Mouse (Mus musculus): ENCODE results near the gene Pom121l2. TPM values are rescaled to one million over a fixed set of nuclear protein-coding genes. Genes with fewer than 3 reads are reported as not detected.

Gene Pom121l2
- polyA plus RNA-seq, 1 experiment from 2014 or later = 0.06 TPM

DNA sequence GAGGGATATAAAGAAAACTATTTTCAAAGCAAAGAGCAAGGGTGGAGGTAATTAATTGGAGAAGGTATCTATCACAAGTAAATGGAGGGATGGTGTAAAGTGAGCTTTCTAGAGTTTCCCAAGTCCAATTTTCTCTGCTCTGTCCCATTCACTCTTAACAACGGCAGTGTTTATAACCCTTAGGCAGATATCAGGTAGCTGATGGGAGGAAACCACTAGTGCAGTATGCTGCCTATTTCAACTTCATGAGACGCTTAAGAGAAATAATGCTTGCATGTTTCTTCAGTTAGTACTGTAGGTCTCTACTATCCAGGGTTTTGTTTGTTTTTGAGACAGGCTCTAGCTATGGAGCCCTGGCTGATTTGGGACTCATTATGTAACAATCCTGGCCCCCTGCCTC lies 56.4 kb downstream of the Pom121l2 start:
- Histone ChIP-seq H3K27ac (no peak overlapping the region), H3K9me3 (no peaks in the 10 kb centered on the region), H3K27me3 (replicated peaks) (no peaks in the 10 kb centered on the region), H3K9ac (no peak overlapping the region), H3K4me2 (replicated peaks) (no peak overlapping the region), H3K4me1 (replicated peaks) (0 out of 2 replicates have a peak, but pooled peaks cover 5% of the 10 kb centered on the region), H3K4me3 (replicated peaks) (no peak overlapping the region), H3K36me3 (no peaks in the 10 kb centered on the region)
- WGBS = 52% methylated on average over 2 of the region's 2 CpGs
- ATAC-seq = no peak

Other genes with a start within 250 kb of the Pom121l2 start
- 1.2 and 1.6 TPM in 2 replicates for gene Hist1h4j, start 246.1 kb upstream of the Pom121l2 start, polyA plus RNA-seq (2015; fragmentation: Nextera tagmentation; extraction: Ambion mirVana)
- 1.7 and 2.8 TPM in 2 replicates for gene Hist1h4k, start 230.7 kb upstream of the Pom121l2 start, polyA plus RNA-seq (2015; fragmentation: Nextera tagmentation; extraction: Ambion mirVana)
- gene Hist1h2ak, start 227.4 kb upstream of the Pom121l2 start, polyA plus RNA-seq (2015; fragmentation: Nextera tagmentation; extraction: Ambion mirVana) = 22.4 and 26.3 TPM in 2 replicates
- 3.0 and 5.9 TPM in 2 replicates for gene Hist1h2bn, start 227.1 kb upstream of the Pom121l2 start, polyA plus RNA-seq (2015; fragmentation: Nextera tagmentation; extraction: Ambion mirVana)
- gene Hist1h1b, start 200.6 kb upstream of the Pom121l2 start, polyA plus RNA-seq (2015; fragmentation: Nextera tagmentation; extraction: Ambion mirVana) = 19.8 and 25.0 TPM in 2 replicates
- gene Hist1h3i, start 197.8 kb upstream of the Pom121l2 start, polyA plus RNA-seq (2015; fragmentation: Nextera tagmentation; extraction: Ambion mirVana) = 89.5 and 101 TPM in 2 replicates
- gene Hist1h2an, start 194.0 kb upstream of the Pom121l2 start, polyA plus RNA-seq (2015; fragmentation: Nextera tagmentation; extraction: Ambion mirVana) = 2.4 and 4.7 TPM in 2 replicates
- gene Hist1h2bp, start 193.7 kb upstream of the Pom121l2 start, polyA plus RNA-seq (2015; fragmentation: Nextera tagmentation; extraction: Ambion mirVana) = 2.0 TPM in 2 replicates
- gene Hist1h2bq, start 171.0 kb upstream of the Pom121l2 start, polyA plus RNA-seq (2015; fragmentation: Nextera tagmentation; extraction: Ambion mirVana) = 14.5 and 16.7 TPM in 2 replicates
- 1.7 TPM in 1 of 2 replicates, not detected in the other for gene Hist1h2ao, start 170.7 kb upstream of the Pom121l2 start, polyA plus RNA-seq (2015; fragmentation: Nextera tagmentation; extraction: Ambion mirVana)
- not detected in 2 replicates for gene Hist1h4m, start 169.4 kb upstream of the Pom121l2 start, polyA plus RNA-seq (2015; fragmentation: Nextera tagmentation; extraction: Ambion mirVana)
- gene Hist1h4n, start 149.0 kb upstream of the Pom121l2 start, polyA plus RNA-seq (2015; fragmentation: Nextera tagmentation; extraction: Ambion mirVana) = 12.0 and 15.9 TPM in 2 replicates
- 2,704 and 3,243 TPM in 2 replicates for gene Hist1h2ap, start 147.7 kb upstream of the Pom121l2 start, polyA plus RNA-seq (2015; fragmentation: Nextera tagmentation; extraction: Ambion mirVana)
- 15.0 and 16.4 TPM in 2 replicates for gene Hist1h2br, start 147.5 kb upstream of the Pom121l2 start, polyA plus RNA-seq (2015; fragmentation: Nextera tagmentation; extraction: Ambion mirVana)
- gene Zfp184, start 36.1 kb upstream of the Pom121l2 start, polyA plus RNA-seq (2015; fragmentation: Nextera tagmentation; extraction: Ambion mirVana) = 6.2 and 7.5 TPM in 2 replicates
- 1.4 and 1.5 TPM in 2 replicates for gene Prss16, start 28.5 kb downstream of the Pom121l2 start, polyA plus RNA-seq (2015; fragmentation: Nextera tagmentation; extraction: Ambion mirVana)
- gene Hist1h2ah, start 54.4 kb downstream of the Pom121l2 start, polyA plus RNA-seq (2015; fragmentation: Nextera tagmentation; extraction: Ambion mirVana) = 3.0 and 7.8 TPM in 2 replicates
- gene Hist1h2bk, start 54.7 kb downstream of the Pom121l2 start, polyA plus RNA-seq (2015; fragmentation: Nextera tagmentation; extraction: Ambion mirVana) = 5.0 and 5.8 TPM in 2 replicates
- gene Hist1h4i, start 60.2 kb downstream of the Pom121l2 start, polyA plus RNA-seq (2015; fragmentation: Nextera tagmentation; extraction: Ambion mirVana) = 21.0 and 23.6 TPM in 2 replicates
- gene Hist1h2ag, start 61.8 kb downstream of the Pom121l2 start, polyA plus RNA-seq (2015; fragmentation: Nextera tagmentation; extraction: Ambion mirVana) = 23.9 and 40.6 TPM in 2 replicates
- gene Hist1h2bj, start 62.0 kb downstream of the Pom121l2 start, polyA plus RNA-seq (2015; fragmentation: Nextera tagmentation; extraction: Ambion mirVana) = 9.6 and 9.9 TPM in 2 replicates
- not detected in 2 replicates for gene Vmn1r188, start 103.2 kb downstream of the Pom121l2 start, polyA plus RNA-seq (2015; fragmentation: Nextera tagmentation; extraction: Ambion mirVana)
- gene Vmn1r189, start 124.6 kb downstream of the Pom121l2 start, polyA plus RNA-seq (2015; fragmentation: Nextera tagmentation; extraction: Ambion mirVana) = not detected in 2 replicates
- gene Vmn1r191, start 202.8 kb downstream of the Pom121l2 start, polyA plus RNA-seq (2015; fragmentation: Nextera tagmentation; extraction: Ambion mirVana) = not detected in 2 replicates
- gene Vmn1r192, start 209.9 kb downstream of the Pom121l2 start, polyA plus RNA-seq (2015; fragmentation: Nextera tagmentation; extraction: Ambion mirVana) = not detected in 2 replicates
- not detected in 2 replicates for gene Vmn1r193, start 242.0 kb downstream of the Pom121l2 start, polyA plus RNA-seq (2015; fragmentation: Nextera tagmentation; extraction: Ambion mirVana)

Measured in intestine, embryonic 15.5 days (tissue).